Mouse (Mus musculus) ES-E14 (cell line): Measurements from ENCODE around the gene Gucy1b1.

Source experiments
- CHD2 ChIP-seq: IDR thresholded peaks from 2 replicates; pipeline ENCODE4 v1.6.1; 2014; ENCODE audit warnings: mild to moderate bottlenecking, low read depth, low read length, inconsistent platforms
- HCFC1 ChIP-seq: IDR thresholded peaks from 2 replicates; pipeline ENCODE4 v1.6.1; 2012; ENCODE audit warnings: low read length, inconsistent platforms, borderline replicate concordance; ENCODE audit not compliant: insufficient read depth
- ZNF384 ChIP-seq: IDR thresholded peaks from 2 replicates; pipeline ENCODE4 v1.6.1; 2012; ENCODE audit warnings: low read depth, low read length, inconsistent platforms

GRCm38 (mm10) chr3:82051468-82051867, 23.0 kb downstream of the Gucy1b1 start:
- TF ChIP-seq HCFC1 (no peak), CHD2 (no peak), ZNF384 (no peak)
